Mouse (Mus musculus) activated CD4-positive, CD25-positive, alpha-beta regulatory T cell, adult 9 weeks (primary cell): ENCODE data around the gene Astn2. TPM values are rescaled to one million over a fixed set of nuclear protein-coding genes. Genes with fewer than 3 reads are reported as not detected.

Experiments used
- polyA plus RNA-seq: library from polyadenylated mRNA; unstranded; fragments of 100-300 nt; shearing (Covaris generic); gene quantifications from one replicate; pipeline ENCODE4 v1.2.1, GENCODE M21; 2017

Astn2 gene
- not detected for polyA plus RNA-seq

DNA sequence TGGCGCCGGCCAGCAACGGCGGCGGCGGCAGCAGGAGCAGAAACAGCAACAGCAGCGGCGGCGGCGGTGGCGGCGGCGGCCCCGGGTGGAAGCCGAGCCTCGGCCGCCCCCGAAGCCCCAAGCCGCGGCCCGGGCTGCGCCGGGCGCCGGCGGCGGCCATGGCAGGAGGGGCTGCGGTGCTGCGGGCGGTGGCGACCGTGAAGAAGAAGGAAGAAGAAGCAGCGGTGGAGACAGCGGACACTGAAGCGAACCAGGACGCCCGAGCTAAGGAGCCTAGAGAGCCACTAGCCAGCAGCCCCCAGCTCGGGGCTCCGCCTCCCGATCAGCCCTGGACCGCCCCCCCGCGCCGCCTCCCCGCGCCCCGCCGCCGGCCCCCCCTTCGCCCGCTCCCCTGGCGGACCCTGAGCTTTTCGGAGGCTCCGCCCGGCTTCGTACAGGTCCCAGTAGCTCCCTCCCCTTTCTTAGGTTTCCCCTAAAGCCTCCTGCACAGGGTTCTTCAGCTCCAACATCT lies at the start of gene Astn2:
TSS of gene Astn2 (minus strand) at position 411 of the 511 bp plus-strand sequence.

DNA sequence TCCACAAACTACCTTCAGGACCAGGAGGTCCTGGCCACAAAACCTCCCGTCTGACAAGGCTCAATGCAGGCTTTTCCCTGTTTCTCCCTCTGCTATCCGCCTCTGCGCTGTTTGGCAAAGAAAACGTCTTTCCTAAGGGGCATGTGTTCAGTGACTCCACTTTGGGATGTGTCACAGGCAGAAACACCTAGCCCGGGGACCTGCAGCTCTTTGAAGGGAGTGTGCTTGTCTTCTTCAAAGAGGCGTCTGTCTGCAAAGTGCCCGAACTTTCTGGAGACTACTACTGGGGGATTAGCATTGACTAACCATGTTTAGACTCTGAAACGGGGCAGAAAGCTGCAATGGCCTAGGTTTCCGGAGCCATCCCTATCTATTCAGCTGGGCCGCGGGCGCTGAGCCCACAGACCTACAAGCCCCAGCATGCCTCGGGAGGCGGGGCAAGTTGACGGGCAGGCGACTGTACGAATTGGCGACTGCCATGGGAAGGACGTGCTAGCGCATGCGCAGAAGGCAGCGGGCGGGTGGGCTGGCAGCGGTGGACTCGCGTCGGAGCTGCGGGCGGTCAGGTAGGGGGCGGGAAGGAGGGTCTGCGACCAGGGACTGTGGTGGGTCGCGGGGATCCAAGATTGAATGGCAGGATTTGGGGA lies 799.8 kb downstream of the Astn2 start, which contains the start of gene Trim32:
TSS of gene Trim32 (plus strand) at position 483 of the 647 bp plus-strand sequence.

